26 mouse cellular contexts compared by ENCODE assay signal in the genomic region with DNA sequence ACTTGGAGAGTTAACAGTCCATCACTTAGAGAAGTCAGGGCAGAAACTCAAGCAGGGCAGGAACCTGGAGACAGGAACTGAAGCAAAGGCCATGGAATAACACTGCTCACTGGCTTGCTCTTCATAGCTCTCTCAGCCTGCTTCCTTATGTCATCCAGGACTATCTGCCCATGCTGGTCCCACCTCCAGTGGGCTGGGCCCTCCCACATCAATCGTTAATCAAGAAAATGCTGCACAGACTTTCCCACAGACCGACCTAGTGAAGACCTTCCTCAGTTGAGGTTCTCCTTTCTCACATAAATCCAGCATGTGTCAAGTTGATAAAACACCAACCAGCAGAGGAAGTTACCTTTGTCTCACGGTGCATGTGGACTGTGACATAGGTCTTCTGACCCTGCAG. TPM values are rescaled to one million over a fixed set of nuclear protein-coding genes. Genes with fewer than 3 reads are reported as not detected.
A peak's percentile ranks its signal among the peaks of the same experiment; 100 is the strongest.
DNase-seq lines count a peak whose midpoint lies in the region; ATAC-seq lines count a peak whose summit lies in the region.
"Had no signal": no experiment of that assay in that cellular context is flagged by ENCODE, and none has a peak within 500 bp of the region (broad histone marks: within the 10 kb centered on the region; RNA-seq: fewer than 3 reads in every experiment).

No protein-coding gene starts in this region.

- no peak for DNase-seq in kidney, adult 11 months
- DNase-seq: adrenal gland, adult 8-10 months; adrenal gland, postnatal 14 days; adrenal gland, postnatal 36 days; B cell, adult 2 months; cerebellum, adult 11-12 months; cerebellum, adult 2 months; cerebellum, adult 9-10 months; cerebellum, postnatal 10 days; cerebellum, postnatal 25 days; embryo, embryonic 11 days had no signal

- H3K9ac ChIP-seq in forebrain, embryonic 15.5 days (replicated peaks) = no peak overlapping the region
- no peak overlapping the region for H3K9ac ChIP-seq in forebrain, embryonic 13.5 days
- H3K9ac ChIP-seq in kidney, embryonic 16.5 days (replicated peaks; ENCODE audit: low read length) = no peak overlapping the region
- H3K9ac ChIP-seq in intestine, embryonic 16.5 days (ENCODE audit: low read depth, low read length) = no peak overlapping the region
- H3K9ac ChIP-seq: embryonic facial prominence, embryonic 13.5 days; embryonic facial prominence, embryonic 15.5 days; forebrain, embryonic 12.5 days had no signal

- peaks cover 23% of the 10 kb centered on the region for H3K4me1 ChIP-seq in forebrain, embryonic 15.5 days
- peaks cover 26% of the 10 kb centered on the region for H3K4me1 ChIP-seq in forebrain, embryonic 13.5 days
- peaks cover 11% of the 10 kb centered on the region for H3K4me1 ChIP-seq in kidney, embryonic 16.5 days (ENCODE audit: insufficient read depth, low read length)
- peaks cover 7% of the 10 kb centered on the region; the same call in 1 of the 2 replicates for H3K4me1 ChIP-seq in intestine, embryonic 16.5 days (ENCODE audit: control insufficient read depth, insufficient read depth, low read length)
- H3K4me1 ChIP-seq: forebrain, embryonic 10.5 days had no signal

- WGBS in forebrain, embryonic 15.5 days = 75% methylated on average over 3 of the region's 3 CpGs
- 83% methylated on average over 3 of the region's 3 CpGs for WGBS in forebrain, embryonic 13.5 days
- 25% methylated on average over 3 of the region's 3 CpGs for whole genome bisulfite sequencing in kidney, embryonic 16.5 days
- WGBS in intestine, embryonic 16.5 days = 55% methylated on average over 3 of the region's 3 CpGs

- no peaks in the 10 kb centered on the region for H3K9me3 ChIP-seq in forebrain, embryonic 15.5 days
- H3K9me3 ChIP-seq in forebrain, embryonic 13.5 days (replicated peaks) = no peaks in the 10 kb centered on the region
- no peaks in the 10 kb centered on the region for H3K9me3 ChIP-seq in kidney, embryonic 16.5 days (ENCODE audit: low read length)
- no peaks in the 10 kb centered on the region for H3K9me3 ChIP-seq in intestine, embryonic 16.5 days (ENCODE audit: control insufficient read depth, low read length)
- H3K9me3 ChIP-seq: embryonic facial prominence, embryonic 13.5 days; embryonic facial prominence, embryonic 15.5 days; forebrain, embryonic 10.5 days; forebrain, embryonic 12.5 days; G1E had no signal

- H3K4me3 ChIP-seq in forebrain, embryonic 15.5 days = no peak overlapping the region
- H3K4me3 ChIP-seq in forebrain, embryonic 13.5 days = no peak overlapping the region
- H3K4me3 ChIP-seq in kidney, embryonic 16.5 days (ENCODE audit: low read length) = no peak overlapping the region
- no peak overlapping the region for H3K4me3 ChIP-seq in intestine, embryonic 16.5 days (ENCODE audit: low read length)
- H3K4me3 ChIP-seq: embryonic facial prominence, embryonic 13.5 days; embryonic facial prominence, embryonic 15.5 days; erythroblast, embryonic 14.5 days; forebrain, embryonic 10.5 days; forebrain, embryonic 12.5 days had no signal

- no peak overlapping the region for H3K4me2 ChIP-seq in forebrain, embryonic 15.5 days (replicated peaks)
- no peak overlapping the region for H3K4me2 ChIP-seq in forebrain, embryonic 13.5 days
- H3K4me2 ChIP-seq in kidney, embryonic 16.5 days (replicated peaks; ENCODE audit: low read depth, low read length) = no peak overlapping the region
- H3K4me2 ChIP-seq in intestine, embryonic 16.5 days (ENCODE audit: low read depth, low read length) = no peak overlapping the region
- H3K4me2 ChIP-seq: embryonic facial prominence, embryonic 13.5 days; embryonic facial prominence, embryonic 15.5 days; forebrain, embryonic 12.5 days had no signal

- H3K36me3 ChIP-seq in forebrain, embryonic 15.5 days = peaks cover 2% of the 10 kb centered on the region; the same call in 1 of the 2 replicates
- peaks cover 15% of the 10 kb centered on the region for H3K36me3 ChIP-seq in forebrain, embryonic 13.5 days (ENCODE audit: poor library complexity, severe bottlenecking)
- 0 out of 2 replicates have a peak, but pooled peaks cover 3% of the 10 kb centered on the region for H3K36me3 ChIP-seq in kidney, embryonic 16.5 days (ENCODE audit: insufficient read depth, low read length)
- H3K36me3 ChIP-seq in intestine, embryonic 16.5 days (ENCODE audit: control insufficient read depth, insufficient read depth, low read length) = no peaks in the 10 kb centered on the region
- H3K36me3 ChIP-seq: G1E had no signal

- 0 out of 2 replicates have a peak overlapping the region, but pooled peaks have one; percentile 33 for H3K27ac ChIP-seq in forebrain, embryonic 15.5 days (replicated peaks)
- no peak overlapping the region for H3K27ac ChIP-seq in forebrain, embryonic 13.5 days
- H3K27ac ChIP-seq in kidney, embryonic 16.5 days (ENCODE audit: low read length) = no peak overlapping the region
- no peak overlapping the region for H3K27ac ChIP-seq in intestine, embryonic 16.5 days (ENCODE audit: low read length)
- H3K27ac ChIP-seq: embryonic facial prominence, embryonic 13.5 days; embryonic facial prominence, embryonic 15.5 days; forebrain, embryonic 10.5 days; forebrain, embryonic 12.5 days had no signal

- no peak; the same call in 1 of the 2 replicates for ATAC-seq in forebrain, embryonic 15.5 days (replicated peaks)
- no peak for ATAC-seq in forebrain, embryonic 13.5 days
- 0 out of 2 replicates have a peak, but pooled peaks have one; percentile 30 for ATAC-seq in kidney, embryonic 16.5 days (ENCODE audit: low FRiP score, low TSS enrichment)
- ATAC-seq in common myeloid progenitor, adult 5-6 weeks (replicated peaks; ENCODE audit: low read depth, poor library complexity, severe bottlenecking) = peak; percentile 77
- ATAC-seq in intestine, embryonic 16.5 days = no peak
- ATAC-seq: activated CD4-positive, CD25-positive, alpha-beta regulatory T cell, adult 4 months; CD4-positive, CD25-positive, alpha-beta regulatory T cell, adult 4 months; Patski had no signal

- H3K27me3 ChIP-seq in forebrain, embryonic 15.5 days = no peaks in the 10 kb centered on the region
- H3K27me3 ChIP-seq in forebrain, embryonic 13.5 days = no peaks in the 10 kb centered on the region
- no peaks in the 10 kb centered on the region for H3K27me3 ChIP-seq in kidney, embryonic 16.5 days (ENCODE audit: insufficient read depth, low read length)
- H3K27me3 ChIP-seq in intestine, embryonic 16.5 days (replicated peaks; ENCODE audit: control insufficient read depth, insufficient read depth, low read length) = no peaks in the 10 kb centered on the region
- H3K27me3 ChIP-seq: CH12.LX; embryonic facial prominence, embryonic 13.5 days; embryonic facial prominence, embryonic 15.5 days; forebrain, embryonic 12.5 days; Patski had no signal

RNA-seq across cellular contexts. Expression of gene Gpr161, which starts 5.5 kb away (rescaled TPM):
- polyA plus RNA-seq in forebrain, embryonic 15.5 days (2015; fragmentation: Nextera tagmentation; extraction: Ambion mirVana) = 4.2 and 4.3 TPM in 2 replicates
- 3.5 and 4.1 TPM in 2 replicates for polyA plus RNA-seq in forebrain, embryonic 13.5 days (2015; fragmentation: Nextera tagmentation; extraction: Ambion mirVana)
- polyA plus RNA-seq in kidney, embryonic 16.5 days (2015; fragmentation: Nextera tagmentation; extraction: Ambion mirVana) = 1.3 TPM in 2 replicates
- total RNA-seq in common myeloid progenitor, adult 5-6 weeks (2017) = 0.64 and 1.1 TPM in 2 replicates
- polyA plus RNA-seq in intestine, embryonic 16.5 days (2015; fragmentation: Nextera tagmentation; extraction: Ambion mirVana) = 0.69 and 0.81 TPM in 2 replicates
- polyA plus RNA-seq: activated CD4-positive, CD25-positive, alpha-beta regulatory T cell, adult 4 months; erythroblast, embryonic 14.5 days; G1E had no signal

Comparison
In these comparisons a context has a peak if more than half of its experiments do, and no peak if none do; other contexts are left out.
1. ATAC-seq: peak in kidney, embryonic 16.5 days (single experiment) and common myeloid progenitor, adult 5-6 weeks (single experiment); none in forebrain, embryonic 15.5 days (single experiment), forebrain, embryonic 13.5 days (single experiment) and intestine, embryonic 16.5 days (single experiment).